Mouse (Mus musculus): ENCODE measurements around the gene Rtn4rl1. TPM values are rescaled to one million over a fixed set of nuclear protein-coding genes. Genes with fewer than 3 reads are reported as not detected.
"Not testable (repeated sequence)": the region's sequence is repeated elsewhere in the genome, so short reads cannot be mapped to it uniquely, and the experiment has no call there.

Rtn4rl1 gene
- polyA plus RNA-seq, 1 experiment from 2014 or later, result 10.2 TPM

DNA sequence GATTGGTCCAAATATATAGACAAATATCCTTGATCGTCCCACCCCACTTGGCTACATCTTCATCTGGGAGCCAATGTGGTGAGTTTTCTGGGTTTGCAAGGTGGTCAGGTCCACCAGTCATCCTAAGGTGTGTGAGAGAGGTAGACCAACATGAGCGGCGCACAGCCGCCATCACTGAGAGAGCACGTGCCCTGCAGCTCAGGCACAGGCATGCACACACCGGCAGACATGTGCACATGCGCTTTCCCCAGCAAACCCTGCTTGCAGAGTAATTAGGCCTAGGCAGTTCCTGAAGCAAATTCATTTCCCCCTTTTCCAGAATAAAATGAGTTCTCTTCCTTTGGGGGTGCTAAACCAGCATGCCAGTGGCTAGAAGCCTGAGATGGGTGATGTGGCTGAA is 98.7 kb downstream of the Rtn4rl1 start:
- no peak overlapping the region for H3K4me3 ChIP-seq
- H3K9ac ChIP-seq, result peak overlapping the region; percentile 8; the same call in 1 of the 2 replicates
- WGBS, result 82% methylated on average over 7 of the region's 7 CpGs
- peaks cover 30% of the 10 kb centered on the region for H3K27me3 ChIP-seq (replicated peaks)
- no peak for ATAC-seq (ENCODE audit: extremely low read depth, insufficient number of reproducible peaks, low FRiP score, low TSS enrichment)
- H3K27ac ChIP-seq (replicated peaks), result no peak overlapping the region
- H3K36me3 ChIP-seq, result no peaks in the 10 kb centered on the region
- no peaks in the 10 kb centered on the region for H3K9me3 ChIP-seq
- H3K4me1 ChIP-seq, result peaks cover 94% of the 10 kb centered on the region
- 0 out of 2 replicates have a peak overlapping the region, but pooled peaks have one; percentile 55 for H3K4me2 ChIP-seq

DNA sequence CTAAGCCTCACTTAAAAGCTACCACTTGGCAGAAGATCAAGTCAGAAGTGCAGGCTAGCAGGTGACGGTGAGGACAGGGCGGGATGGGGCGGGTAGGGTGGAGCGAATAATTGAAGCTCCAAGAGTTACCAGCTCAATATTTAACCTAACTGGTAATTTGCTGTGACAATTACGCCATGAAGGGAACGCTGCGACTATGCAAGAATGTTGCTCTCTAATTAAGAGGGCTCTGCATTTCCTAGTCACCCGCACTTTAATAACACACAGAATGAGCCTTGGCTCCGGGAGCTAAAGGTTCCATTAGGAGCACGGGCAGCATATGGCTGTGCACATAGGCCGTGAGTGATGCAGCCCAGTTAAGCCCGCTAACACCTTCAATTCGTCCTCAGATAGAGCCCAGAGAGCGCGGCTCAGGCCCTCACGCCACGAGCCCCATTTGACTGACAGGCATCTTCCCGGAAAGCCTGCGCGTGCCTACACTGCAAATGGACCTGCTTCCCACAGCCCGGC is 100.3 kb downstream of the Rtn4rl1 start:
- WGBS, result 34% methylated on average over 21 of the region's 21 CpGs
- H3K4me3 ChIP-seq, result no peak overlapping the region
- no peak for ATAC-seq (ENCODE audit: extremely low read depth, insufficient number of reproducible peaks, low FRiP score, low TSS enrichment)
- H3K27ac ChIP-seq (replicated peaks), result peak overlapping the region; percentile 86
- peaks cover 94% of the 10 kb centered on the region for H3K4me1 ChIP-seq
- H3K4me2 ChIP-seq, result peak overlapping the region; percentile 46
- H3K9ac ChIP-seq, result peak overlapping the region; percentile 52
- H3K27me3 ChIP-seq (replicated peaks), result peaks cover 30% of the 10 kb centered on the region
- H3K36me3 ChIP-seq, result no peaks in the 10 kb centered on the region
- no peaks in the 10 kb centered on the region for H3K9me3 ChIP-seq

- H3K9me3 ChIP-seq, result no peaks in the 10 kb centered on the region
- no peak overlapping the region for H3K4me3 ChIP-seq
- peak overlapping the region; percentile 86 for H3K27ac ChIP-seq (replicated peaks)
- peaks cover 6% of the 10 kb centered on the region for H3K36me3 ChIP-seq
- WGBS, result 29% methylated on average over 9 of the region's 9 CpGs
- peaks cover 88% of the 10 kb centered on the region for H3K4me1 ChIP-seq
- H3K9ac ChIP-seq, result 0 out of 2 replicates have a peak overlapping the region, but pooled peaks have one; percentile 52
- ATAC-seq (ENCODE audit: extremely low read depth, insufficient number of reproducible peaks, low FRiP score, low TSS enrichment), result no peak
- H3K4me2 ChIP-seq, result peak overlapping the region; percentile 46
- H3K27me3 ChIP-seq (replicated peaks), result peaks cover 30% of the 10 kb centered on the region
Observed at GRCm38 (mm10) chr11:75294862-75295261, 101.3 kb downstream of the Rtn4rl1 start.

DNA sequence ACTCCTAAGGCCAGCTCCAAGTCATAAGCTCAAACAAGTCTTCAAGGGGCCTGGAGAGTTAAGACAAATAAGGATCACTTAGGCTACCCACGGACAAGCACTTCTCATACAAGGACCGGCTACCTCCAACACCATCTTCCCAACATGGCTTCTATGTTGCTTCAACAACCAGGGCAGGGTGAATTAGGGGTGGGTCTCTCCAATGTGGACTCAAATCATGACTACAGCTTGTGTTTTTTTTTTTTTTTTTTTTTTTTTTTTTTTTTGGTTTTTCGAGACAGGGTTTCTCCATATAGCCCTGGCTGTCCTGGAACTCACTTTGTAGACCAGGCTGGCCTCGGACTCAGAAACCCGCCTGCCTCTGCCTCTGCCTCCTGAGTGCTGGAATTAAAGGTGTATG is 102.0 kb downstream of the Rtn4rl1 start:
- not testable (repeated sequence) for H3K9me3 ChIP-seq; H3K4me3 ChIP-seq; H3K4me2 ChIP-seq; ATAC-seq (ENCODE audit: extremely low read depth, insufficient number of reproducible peaks, low FRiP score, low TSS enrichment); H3K9ac ChIP-seq
- H3K4me1 ChIP-seq, result peaks cover 85% of the 10 kb centered on the region
- 73% methylated on average over 5 of the region's 5 CpGs for WGBS
- H3K27me3 ChIP-seq (replicated peaks), result peaks cover 30% of the 10 kb centered on the region
- peaks cover 13% of the 10 kb centered on the region for H3K36me3 ChIP-seq
- H3K27ac ChIP-seq (replicated peaks), result peak overlapping the region; percentile 86; the same call in 1 of the 2 replicates

DNA sequence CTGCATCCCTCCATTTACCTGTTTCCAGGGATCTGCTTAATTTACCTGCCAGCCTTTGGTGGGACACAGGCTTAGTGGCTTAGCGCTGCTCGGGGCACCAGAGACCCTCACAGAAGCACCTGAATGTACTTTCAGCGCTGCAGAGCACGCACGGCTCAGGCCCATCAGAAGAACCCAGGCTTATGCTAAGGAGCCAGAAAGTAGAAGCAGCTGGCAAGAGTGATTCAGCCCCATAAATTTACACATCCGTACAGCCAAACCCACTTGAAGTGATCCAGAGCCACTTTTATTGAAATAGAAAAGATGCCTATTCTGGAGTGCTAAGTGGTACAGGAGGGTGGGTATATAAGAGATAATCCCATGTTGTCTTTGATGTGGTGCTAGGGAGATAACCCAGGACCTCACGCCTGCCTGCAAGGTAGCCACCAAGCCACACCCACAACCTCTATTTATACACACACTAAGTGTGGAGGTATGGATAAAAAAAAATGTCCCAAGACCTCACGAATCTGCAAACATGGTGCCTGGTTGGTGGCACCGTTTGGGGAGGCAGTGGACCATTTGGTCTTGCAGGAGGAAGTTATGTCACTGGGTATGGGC is 102.9 kb downstream of the Rtn4rl1 start:
- Histone ChIP-seq H3K9me3 (no peaks in the 10 kb centered on the region), H3K4me1 (peaks cover 75% of the 10 kb centered on the region), H3K27me3 (replicated peaks) (peaks cover 25% of the 10 kb centered on the region), H3K9ac (no peak overlapping the region), H3K36me3 (peaks cover 23% of the 10 kb centered on the region), H3K4me3 (no peak overlapping the region), H3K4me2 (no peak overlapping the region), H3K27ac (replicated peaks) (peak overlapping the region; percentile 83)
- ATAC-seq (ENCODE audit: extremely low read depth, insufficient number of reproducible peaks, low FRiP score, low TSS enrichment), result no peak
- 57% methylated on average over 9 of the region's 9 CpGs for WGBS

- no peak overlapping the region for H3K9ac ChIP-seq
- peak overlapping the region; percentile 83 for H3K27ac ChIP-seq (replicated peaks)
- WGBS, result 51% methylated on average over 9 of the region's 9 CpGs
- ATAC-seq (ENCODE audit: extremely low read depth, insufficient number of reproducible peaks, low FRiP score, low TSS enrichment), result no peak
- H3K36me3 ChIP-seq, result peaks cover 34% of the 10 kb centered on the region
- H3K27me3 ChIP-seq (replicated peaks), result peaks cover 14% of the 10 kb centered on the region
- H3K9me3 ChIP-seq, result no peaks in the 10 kb centered on the region
- peak overlapping the region; percentile 25; the same call in 1 of the 2 replicates for H3K4me2 ChIP-seq
- peaks cover 64% of the 10 kb centered on the region for H3K4me1 ChIP-seq
- no peak overlapping the region for H3K4me3 ChIP-seq
Observed at GRCm38 (mm10) chr11:75297631-75298030, 104.0 kb downstream of the Rtn4rl1 start.

- peak overlapping the region; percentile 34 for H3K9ac ChIP-seq
Observed at GRCm38 (mm10) chr11:75298491-75298890, 104.9 kb downstream of the Rtn4rl1 start.

GRCm38 (mm10) chr11:75299786-75300185 is 106.2 kb downstream of the Rtn4rl1 start:
- Histone ChIP-seq H3K27ac (replicated peaks) (no peak overlapping the region), H3K9ac (no peak overlapping the region), H3K4me1 (peaks cover 43% of the 10 kb centered on the region), H3K4me3 (no peak overlapping the region), H3K9me3 (no peaks in the 10 kb centered on the region), H3K27me3 (replicated peaks) (peaks cover 3% of the 10 kb centered on the region; the same call in 1 of the 2 replicates), H3K36me3 (peaks cover 53% of the 10 kb centered on the region), H3K4me2 (no peak overlapping the region)
- WGBS, result 89% methylated on average over 10 of the region's 10 CpGs
- no peak for ATAC-seq (ENCODE audit: extremely low read depth, insufficient number of reproducible peaks, low FRiP score, low TSS enrichment)

More at GRCm38 (mm10) chr11:75298491-75298890, 104.9 kb downstream of the Rtn4rl1 start:
- Histone ChIP-seq H3K4me3 (no peak overlapping the region), H3K9me3 (no peaks in the 10 kb centered on the region), H3K36me3 (peaks cover 42% of the 10 kb centered on the region), H3K27ac (replicated peaks) (peak overlapping the region; percentile 83), H3K4me1 (peaks cover 56% of the 10 kb centered on the region), H3K4me2 (no peak overlapping the region; the same call in 1 of the 2 replicates), H3K27me3 (replicated peaks) (peaks cover 5% of the 10 kb centered on the region; the same call in 1 of the 2 replicates)
- ATAC-seq (ENCODE audit: extremely low read depth, insufficient number of reproducible peaks, low FRiP score, low TSS enrichment), result no peak
- WGBS, result 21% methylated on average over 11 of the region's 11 CpGs

DNA sequence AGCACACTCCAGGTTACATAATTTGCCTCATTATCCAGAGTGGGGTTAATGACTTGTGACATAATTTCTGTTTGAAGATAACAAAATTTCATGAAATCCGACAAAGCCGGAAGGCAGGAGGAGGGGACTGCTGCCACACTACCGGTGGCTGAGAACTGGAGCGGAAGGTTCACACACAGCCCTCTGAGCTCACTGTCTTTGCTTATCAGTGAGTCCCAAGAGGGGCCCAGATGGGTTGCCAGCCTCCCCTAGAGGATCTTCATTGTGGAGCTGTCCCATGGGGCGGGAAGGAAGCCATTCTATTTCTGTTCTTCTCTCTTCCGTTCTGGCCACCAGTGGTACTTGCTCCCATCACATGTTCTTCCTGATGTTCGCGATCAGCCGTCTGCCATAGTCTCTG is 107.4 kb downstream of the Rtn4rl1 start:
- Histone ChIP-seq H3K36me3 (peaks cover 65% of the 10 kb centered on the region), H3K4me3 (no peak overlapping the region), H3K9ac (no peak overlapping the region), H3K9me3 (no peaks in the 10 kb centered on the region), H3K4me2 (no peak overlapping the region), H3K27me3 (replicated peaks) (peaks cover 1% of the 10 kb centered on the region; the same call in 1 of the 2 replicates), H3K27ac (replicated peaks) (no peak overlapping the region), H3K4me1 (peaks cover 34% of the 10 kb centered on the region)
- 68% methylated on average over 9 of the region's 9 CpGs for WGBS
- ATAC-seq (ENCODE audit: extremely low read depth, insufficient number of reproducible peaks, low FRiP score, low TSS enrichment), result no peak

GRCm38 (mm10) chr11:75304797-75305196 is 111.2 kb downstream of the Rtn4rl1 start:
- WGBS, result 87% methylated on average over 9 of the region's 9 CpGs
- H3K9me3 ChIP-seq, result no peaks in the 10 kb centered on the region
- no peak for ATAC-seq (ENCODE audit: extremely low read depth, insufficient number of reproducible peaks, low FRiP score, low TSS enrichment)
- no peak overlapping the region for H3K4me3 ChIP-seq
- H3K36me3 ChIP-seq, result peaks cover 97% of the 10 kb centered on the region
- no peak overlapping the region for H3K27ac ChIP-seq (replicated peaks)
- no peak overlapping the region for H3K9ac ChIP-seq
- H3K4me2 ChIP-seq, result no peak overlapping the region
- no peaks in the 10 kb centered on the region for H3K4me1 ChIP-seq
- no peaks in the 10 kb centered on the region for H3K27me3 ChIP-seq (replicated peaks)

DNA sequence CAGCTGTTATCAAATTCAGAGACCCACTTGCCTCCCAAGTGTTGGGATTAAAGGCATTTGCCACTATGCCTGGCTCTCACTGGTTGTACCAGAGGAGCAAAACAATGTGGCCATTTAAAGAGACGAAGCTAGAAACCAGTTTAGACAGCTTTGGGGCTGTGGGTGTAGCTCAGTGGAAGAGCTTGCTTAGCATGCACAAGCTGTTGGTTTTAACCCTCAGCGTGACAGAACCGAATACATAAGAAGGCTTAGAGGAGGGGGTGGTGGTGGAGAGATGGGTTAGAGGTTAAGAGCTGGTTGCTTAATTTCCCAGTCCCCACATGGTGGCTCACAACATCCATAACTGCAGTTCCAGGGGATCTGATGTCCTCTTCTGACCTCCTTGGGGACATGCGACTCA is 115.1 kb downstream of the Rtn4rl1 start:
- H3K4me2 ChIP-seq, result no peak overlapping the region
- no peak overlapping the region for H3K4me3 ChIP-seq
- H3K36me3 ChIP-seq, result peaks cover 95% of the 10 kb centered on the region
- H3K9ac ChIP-seq, result no peak overlapping the region
- H3K27me3 ChIP-seq (replicated peaks), result no peaks in the 10 kb centered on the region
- no peaks in the 10 kb centered on the region for H3K9me3 ChIP-seq
- no peak for ATAC-seq (ENCODE audit: extremely low read depth, insufficient number of reproducible peaks, low FRiP score, low TSS enrichment)
- peaks cover 5% of the 10 kb centered on the region; the same call in 1 of the 2 replicates for H3K4me1 ChIP-seq
- H3K27ac ChIP-seq (replicated peaks), result no peak overlapping the region
- 84% methylated on average over 4 of the region's 4 CpGs for WGBS

GRCm38 (mm10) chr11:75310813-75311212 is 117.2 kb downstream of the Rtn4rl1 start:
- H3K36me3 ChIP-seq, result peaks cover 95% of the 10 kb centered on the region
- no peak overlapping the region for H3K4me3 ChIP-seq
- WGBS, result 83% methylated on average over 8 of the region's 8 CpGs
- H3K4me2 ChIP-seq, result no peak overlapping the region
- no peak overlapping the region for H3K9ac ChIP-seq
- H3K9me3 ChIP-seq, result no peaks in the 10 kb centered on the region
- H3K27me3 ChIP-seq (replicated peaks), result no peaks in the 10 kb centered on the region
- H3K27ac ChIP-seq (replicated peaks), result no peak overlapping the region
- ATAC-seq (ENCODE audit: extremely low read depth, insufficient number of reproducible peaks, low FRiP score, low TSS enrichment), result no peak
- peaks cover 5% of the 10 kb centered on the region; the same call in 1 of the 2 replicates for H3K4me1 ChIP-seq

Data from heart, embryonic 13.5 days (tissue).